Mouse (Mus musculus) C2C12 (cell line): ENCODE results near the gene Gm42420. TPM values are rescaled to one million over a fixed set of nuclear protein-coding genes. Genes with fewer than 3 reads are reported as not detected.

Source experiments
- H3K27me3 ChIP-seq: one replicate; pipeline ENCODE4 v1.6.1; 2011; ENCODE audit not compliant: control insufficient read depth, insufficient read depth, insufficient read length
- H3K36me3 ChIP-seq: one replicate; pipeline ENCODE4 v1.6.1; 2011; ENCODE audit not compliant: control insufficient read depth, insufficient read depth
- H3K4me3 ChIP-seq: one replicate; pipeline ENCODE4 v1.5.1; 2011; ENCODE audit warnings: mild to moderate bottlenecking, control low read depth; ENCODE audit not compliant: poor library complexity, insufficient read depth, severe bottlenecking
- H3K79me2 ChIP-seq: one replicate; pipeline ENCODE4 v1.6.1; 2011; ENCODE audit not compliant: control insufficient read depth, insufficient read depth
- H3K79me3 ChIP-seq: one replicate; pipeline ENCODE4 v1.6.1; 2011; ENCODE audit warnings: low read depth, control low read depth
- H3ac ChIP-seq: one replicate; pipeline ENCODE3; 2011; ENCODE audit warnings: low read depth; ENCODE audit not compliant: control insufficient read depth, insufficient read length
- CEBPB ChIP-seq: IDR thresholded peaks from one replicate; pipeline ENCODE4 v1.6.1; 2011; ENCODE audit warnings: low read depth, mild to moderate bottlenecking, control low read depth, moderate library complexity
- CTCF ChIP-seq: IDR thresholded peaks from one replicate; pipeline ENCODE4 v1.5.1; 2011; ENCODE audit not compliant: control insufficient read depth, insufficient read depth, insufficient read length
- FOSL1 ChIP-seq: IDR thresholded peaks from one replicate; pipeline ENCODE4 v1.8.0; 2011; ENCODE audit warnings: mild to moderate bottlenecking, low read length; ENCODE audit not compliant: poor library complexity, insufficient read depth, severe bottlenecking
- MAX ChIP-seq: IDR thresholded peaks from one replicate; pipeline ENCODE4 v1.6.1; 2011; ENCODE audit warnings: mild to moderate bottlenecking, control low read depth
- MYOD1 ChIP-seq: IDR thresholded peaks from one replicate; pipeline ENCODE4 v1.6.1; 2011; ENCODE audit warnings: low read depth; ENCODE audit not compliant: control insufficient read depth, insufficient read length
- MYOG ChIP-seq: IDR thresholded peaks from one replicate; pipeline ENCODE4 v1.6.1; 2011; ENCODE audit not compliant: control insufficient read depth, insufficient read length; ENCODE audit errors: extremely low read depth
- USF1 ChIP-seq: IDR thresholded peaks from one replicate; pipeline ENCODE4 v1.6.1; 2011; ENCODE audit warnings: low read depth, mild to moderate bottlenecking, control low read depth, moderate library complexity
- polyA plus RNA-seq: library from polyadenylated mRNA; unstranded; fragments of >200 nt; fragmentation: generic; extraction: Trizol; gene quantifications from one replicate; pipeline ENCODE4 v1.2.1, GENCODE M21; 2012; ENCODE audit warnings: missing spikeins

Gm42420 gene
- polyA plus RNA-seq, 1 experiment, result not detected

DNA sequence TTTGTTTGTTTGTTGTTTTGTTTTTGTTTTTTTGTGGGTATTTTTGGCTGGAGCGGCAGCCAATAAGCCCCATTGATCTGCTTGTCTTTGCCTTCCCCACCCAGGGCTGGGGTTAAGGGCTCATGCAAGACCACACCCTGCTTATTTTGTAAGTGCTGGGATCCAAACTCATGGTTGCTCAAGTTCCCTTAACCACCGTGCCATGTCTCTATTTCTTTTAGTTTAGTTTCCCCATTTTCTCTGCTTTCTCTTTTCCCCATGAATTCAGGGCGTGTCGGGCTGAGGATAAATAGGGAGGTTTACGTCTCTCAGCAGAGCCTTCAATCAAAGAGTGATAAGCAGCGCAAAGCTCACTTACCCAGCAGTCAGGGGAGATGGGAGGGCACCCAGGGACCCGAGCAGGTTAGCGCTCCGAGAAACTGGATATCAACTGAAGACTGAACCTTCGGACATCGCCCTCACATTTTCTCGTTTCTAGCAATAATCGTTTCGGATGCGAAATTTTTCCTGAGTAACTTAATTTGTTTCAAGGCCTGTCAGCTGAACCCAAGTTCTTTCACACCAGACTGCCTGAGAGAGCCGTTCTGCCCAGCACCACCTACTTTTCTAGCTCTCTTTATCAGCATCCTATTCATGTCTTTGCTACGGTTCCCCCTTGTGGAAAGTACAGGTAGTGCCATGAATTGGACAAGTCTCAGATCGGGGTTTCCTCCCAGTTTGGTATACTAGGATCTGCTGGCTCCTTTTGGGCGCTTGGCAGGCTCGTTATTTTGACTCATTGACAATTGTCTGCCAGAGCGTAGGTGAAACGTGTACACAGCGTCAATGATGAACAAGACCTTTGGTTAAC, 23.2 kb upstream of the Gm42420 start:
- Histone ChIP-seq H3K36me3 (no peaks in the 10 kb centered on the region), H3K79me2 (no peaks in the 10 kb centered on the region), H3K27me3 (no peaks in the 10 kb centered on the region), H3ac (peak overlapping the region; percentile 6), H3K4me3 (no peak overlapping the region), H3K79me3 (no peaks in the 10 kb centered on the region)
- TF ChIP-seq FOSL1, result no peak
- peak; percentile 37 for TF ChIP-seq CTCF

DNA sequence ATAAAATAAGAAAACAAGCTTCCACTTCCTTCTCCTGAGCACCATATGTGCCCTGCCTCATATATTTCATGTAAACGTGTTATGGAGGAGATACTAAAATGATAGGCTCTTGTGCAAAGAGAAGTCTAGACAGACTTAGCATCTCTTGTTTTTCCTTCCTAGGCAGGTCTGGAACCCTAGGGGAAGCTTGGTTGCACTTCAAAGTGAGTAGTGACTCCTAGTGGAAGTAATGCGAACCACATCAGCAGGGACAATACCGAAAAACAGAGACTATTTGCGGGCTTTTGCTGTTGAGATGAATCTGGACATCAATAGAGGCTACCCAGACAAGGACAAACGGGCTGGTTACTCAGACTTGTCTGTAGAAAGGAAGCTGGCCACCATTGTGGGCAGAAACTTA, 18.0 kb upstream of the Gm42420 start:
- no peak overlapping the region for H3K4me3 ChIP-seq
- H3K27me3 ChIP-seq, result no peaks in the 10 kb centered on the region
- TF ChIP-seq CTCF (peak; percentile 29), CEBPB (no peak)
- H3ac ChIP-seq, result no peak overlapping the region
- H3K79me2 ChIP-seq, result no peaks in the 10 kb centered on the region
- no peaks in the 10 kb centered on the region for H3K79me3 ChIP-seq
- no peaks in the 10 kb centered on the region for H3K36me3 ChIP-seq

DNA sequence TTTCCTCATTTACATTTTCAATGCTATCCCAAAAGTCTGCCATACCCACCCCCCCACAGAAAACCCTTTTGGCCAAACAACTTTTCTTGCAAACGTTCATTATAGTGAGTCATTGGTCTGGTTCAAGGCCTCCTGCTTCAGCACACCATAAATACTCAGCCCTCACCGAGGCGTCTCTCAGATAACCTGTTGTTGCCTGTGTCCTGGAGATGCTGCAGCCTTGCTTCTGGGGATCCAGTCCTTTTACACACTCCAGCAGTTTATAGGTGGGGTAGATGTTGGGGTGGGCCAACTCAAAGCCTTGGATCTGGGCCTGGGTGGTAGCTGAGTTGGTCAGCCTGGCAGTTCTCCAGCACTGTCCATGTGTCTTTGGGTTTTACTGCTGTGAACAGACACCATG, 15.1 kb upstream of the Gm42420 start:
- TF ChIP-seq MYOG (no peak), MYOD1 (no peak), USF1 (no peak), FOSL1 (no peak), CTCF (no peak), CEBPB (no peak), MAX (no peak)
- no peaks in the 10 kb centered on the region for H3K79me2 ChIP-seq
- no peaks in the 10 kb centered on the region for H3K79me3 ChIP-seq
- H3ac ChIP-seq, result no peak overlapping the region
- H3K36me3 ChIP-seq, result no peaks in the 10 kb centered on the region
- H3K4me3 ChIP-seq, result no peak overlapping the region
- no peaks in the 10 kb centered on the region for H3K27me3 ChIP-seq

DNA sequence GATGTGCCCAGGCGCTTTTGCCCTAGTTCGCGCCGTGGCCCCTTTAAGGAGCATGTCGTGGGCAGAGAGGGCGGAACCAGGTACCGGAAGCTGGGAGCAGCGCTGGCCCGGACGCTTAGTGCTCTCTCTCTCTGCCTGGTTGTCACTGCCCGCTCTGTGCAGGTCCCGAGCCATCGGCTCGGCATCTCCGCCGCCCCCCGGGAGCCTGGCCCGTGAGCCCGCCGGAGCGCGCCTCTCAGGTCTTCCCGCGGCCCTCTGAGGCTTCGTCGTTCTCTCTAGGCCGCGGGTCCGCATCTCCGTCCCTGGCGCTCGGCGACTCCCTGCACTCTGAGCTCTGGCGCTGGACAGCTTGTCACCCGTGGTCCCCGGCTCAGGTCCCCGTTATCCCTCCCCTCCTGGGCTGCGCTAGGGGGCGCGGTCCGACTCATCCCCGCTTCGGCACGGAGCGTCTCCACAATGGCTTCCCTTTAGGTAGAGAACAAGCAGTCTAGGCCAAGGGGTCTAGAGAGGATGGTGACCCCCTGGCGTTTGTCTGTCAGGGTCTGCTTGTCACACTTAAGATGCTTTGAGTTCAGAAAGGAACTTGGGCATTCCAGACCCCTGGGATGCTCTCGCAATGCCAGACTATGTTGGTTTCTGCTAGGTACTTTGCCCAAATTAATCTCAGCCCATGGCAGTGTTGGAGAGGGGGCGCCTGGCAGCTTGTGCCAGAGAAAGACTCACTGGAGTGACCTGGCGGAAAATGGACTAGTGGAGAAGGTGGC, 11.6 kb upstream of the Gm42420 start, which contains the start of gene Adck2:
Gene Adck2 (plus strand): TSS at position 83 of the 764 bp plus-strand sequence.
- Histone ChIP-seq H3K36me3 (no peaks in the 10 kb centered on the region), H3K79me2 (no peaks in the 10 kb centered on the region), H3K79me3 (no peaks in the 10 kb centered on the region), H3K27me3 (no peaks in the 10 kb centered on the region), H3ac (peak within 1 kb of the TSS; percentile 85), H3K4me3 (peak within 1 kb of the TSS; percentile 44)
- TF ChIP-seq CTCF (peak; percentile 45), MAX (no peak)

DNA sequence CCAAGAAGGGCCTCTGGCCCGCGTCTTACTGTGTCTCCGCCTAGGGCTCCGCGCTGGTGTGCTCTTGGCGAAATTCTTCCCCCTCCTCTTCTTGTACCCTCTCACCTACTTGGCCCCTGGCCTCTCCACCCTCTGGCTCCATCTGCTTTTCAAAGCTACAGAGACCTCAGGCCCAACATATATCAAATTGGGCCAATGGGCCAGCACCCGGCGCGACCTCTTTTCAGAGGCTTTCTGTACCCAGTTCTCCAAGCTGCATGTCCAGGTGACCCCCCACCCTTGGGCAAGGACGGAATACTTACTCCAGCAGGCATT, 11.0 kb upstream of the Gm42420 start:
- no peak for TF ChIP-seq CEBPB
- TF ChIP-seq MYOD1, result no peak
- no peak for TF ChIP-seq MYOG
- TF ChIP-seq MAX, result no peak
- TF ChIP-seq CTCF, result no peak
- no peak for TF ChIP-seq FOSL1
- no peak for TF ChIP-seq USF1
- no peaks in the 10 kb centered on the region for H3K79me3 ChIP-seq
- H3K79me2 ChIP-seq, result no peaks in the 10 kb centered on the region
- peak overlapping the region; percentile 44 for H3K4me3 ChIP-seq
- H3ac ChIP-seq, result peak overlapping the region; percentile 85
- no peaks in the 10 kb centered on the region for H3K27me3 ChIP-seq
- no peaks in the 10 kb centered on the region for H3K36me3 ChIP-seq

DNA sequence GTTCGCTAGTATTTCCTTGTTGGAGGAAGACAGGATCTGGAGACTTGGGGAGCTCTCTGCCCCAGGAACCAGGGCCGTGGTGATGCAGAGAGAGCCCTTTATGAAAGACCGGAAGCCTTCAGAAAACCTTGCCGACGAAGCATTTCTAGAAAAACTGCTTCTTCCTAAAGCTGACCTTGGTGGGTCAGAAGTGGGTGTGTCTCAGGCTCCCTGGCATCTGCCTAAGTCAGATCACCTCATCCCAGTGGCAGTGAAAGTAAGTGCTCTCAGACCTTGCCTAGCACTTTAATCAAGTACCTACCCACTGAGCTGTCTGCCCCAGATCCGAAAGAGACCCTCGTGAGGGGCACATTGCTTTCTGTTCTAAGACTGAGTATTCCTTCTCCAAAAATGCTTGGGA, 10.6 kb upstream of the Gm42420 start:
- Histone ChIP-seq H3K79me3 (no peaks in the 10 kb centered on the region), H3K36me3 (no peaks in the 10 kb centered on the region), H3K27me3 (no peaks in the 10 kb centered on the region), H3ac (no peak overlapping the region), H3K79me2 (no peaks in the 10 kb centered on the region), H3K4me3 (no peak overlapping the region)
- TF ChIP-seq MAX (no peak), MYOD1 (no peak), CTCF (no peak), USF1 (no peak), CEBPB (no peak), MYOG (no peak), FOSL1 (no peak)
